Mouse (Mus musculus): ENCODE data around the gene Krt33a. TPM values are rescaled to one million over a fixed set of nuclear protein-coding genes. Genes with fewer than 3 reads are reported as not detected.

Krt33a gene
- not detected in 2 replicates for polyA plus RNA-seq (2015; fragmentation: Nextera tagmentation; extraction: Ambion mirVana)

- H3K4me1 ChIP-seq (replicated peaks; ENCODE audit: control insufficient read depth, insufficient read depth, low read length): peaks cover 3% of the 10 kb centered on the region; the same call in 1 of the 2 replicates
- no peaks in the 10 kb centered on the region for H3K27me3 ChIP-seq (ENCODE audit: control insufficient read depth, insufficient read depth, low read depth, low read length)
- no peak within 1 kb of the TSS for H3K27ac ChIP-seq (ENCODE audit: low read length)
- WGBS: 67% methylated on average over 4 of the region's 4 CpGs
- no peaks in the 10 kb centered on the region for H3K9me3 ChIP-seq (ENCODE audit: control insufficient read depth, low read length)
- H3K4me2 ChIP-seq (ENCODE audit: low read depth, low read length): no peak within 1 kb of the TSS
- ATAC-seq (ENCODE audit: low read depth): no peak
- H3K36me3 ChIP-seq (ENCODE audit: control insufficient read depth, insufficient read depth, low read length): no peaks in the 10 kb centered on the region
- no peak within 1 kb of the TSS for H3K9ac ChIP-seq (ENCODE audit: low read length)
- no peak within 1 kb of the TSS for H3K4me3 ChIP-seq (ENCODE audit: low read length)
Measured at GRCm38 (mm10) chr11:100016112-100016511, at the start of gene Krt33a. TSS of gene Krt33a (minus strand) at chr11:100016212.

GRCm38 (mm10) chr11:100058875-100059274 lies 42.9 kb upstream of the Krt33a start:
- no peak for ATAC-seq (ENCODE audit: low read depth)
- H3K4me1 ChIP-seq (replicated peaks; ENCODE audit: control insufficient read depth, insufficient read depth, low read length): no peaks in the 10 kb centered on the region
- 77% methylated on average over 8 of the region's 8 CpGs for WGBS
- no peak overlapping the region for H3K27ac ChIP-seq (ENCODE audit: low read length)
- no peaks in the 10 kb centered on the region for H3K9me3 ChIP-seq (ENCODE audit: control insufficient read depth, low read length)
- H3K4me3 ChIP-seq (ENCODE audit: low read length): no peak overlapping the region
- no peaks in the 10 kb centered on the region for H3K36me3 ChIP-seq (ENCODE audit: control insufficient read depth, insufficient read depth, low read length)
- no peak overlapping the region for H3K4me2 ChIP-seq (ENCODE audit: low read depth, low read length)
- H3K27me3 ChIP-seq (ENCODE audit: control insufficient read depth, insufficient read depth, low read depth, low read length): no peaks in the 10 kb centered on the region
- no peak overlapping the region for H3K9ac ChIP-seq (ENCODE audit: low read length)

GRCm38 (mm10) chr11:100055686-100056655 lies 40.0 kb upstream of the Krt33a start:
- no peaks in the 10 kb centered on the region for H3K9me3 ChIP-seq (ENCODE audit: control insufficient read depth, low read length)
- H3K27ac ChIP-seq (ENCODE audit: low read length): no peak overlapping the region
- H3K36me3 ChIP-seq (ENCODE audit: control insufficient read depth, insufficient read depth, low read length): no peaks in the 10 kb centered on the region
- H3K4me3 ChIP-seq (ENCODE audit: low read length): no peak overlapping the region
- no peak overlapping the region for H3K4me2 ChIP-seq (ENCODE audit: low read depth, low read length)
- WGBS: 39% methylated on average over 9 of the region's 9 CpGs
- no peak overlapping the region for H3K9ac ChIP-seq (ENCODE audit: low read length)
- no peaks in the 10 kb centered on the region for H3K4me1 ChIP-seq (replicated peaks; ENCODE audit: control insufficient read depth, insufficient read depth, low read length)
- 0 out of 2 replicates have a peak, but pooled peaks have one; percentile 36 for ATAC-seq (ENCODE audit: low read depth)
- no peaks in the 10 kb centered on the region for H3K27me3 ChIP-seq (ENCODE audit: control insufficient read depth, insufficient read depth, low read depth, low read length)

GRCm38 (mm10) chr11:100050451-100050850 lies 34.4 kb upstream of the Krt33a start, which contains the start of gene Krt31:
TSS of gene Krt31 (minus strand) at chr11:100050551.
- no peaks in the 10 kb centered on the region for H3K36me3 ChIP-seq (ENCODE audit: control insufficient read depth, insufficient read depth, low read length)
- no peak within 1 kb of the TSS for H3K9ac ChIP-seq (ENCODE audit: low read length)
- H3K27ac ChIP-seq (ENCODE audit: low read length): no peak within 1 kb of the TSS
- H3K9me3 ChIP-seq (ENCODE audit: control insufficient read depth, low read length): no peaks in the 10 kb centered on the region
- WGBS: 75% methylated on average over 3 of the region's 3 CpGs
- no peaks in the 10 kb centered on the region for H3K27me3 ChIP-seq (ENCODE audit: control insufficient read depth, insufficient read depth, low read depth, low read length)
- H3K4me3 ChIP-seq (ENCODE audit: low read length): no peak within 1 kb of the TSS
- no peaks in the 10 kb centered on the region for H3K4me1 ChIP-seq (replicated peaks; ENCODE audit: control insufficient read depth, insufficient read depth, low read length)
- H3K4me2 ChIP-seq (ENCODE audit: low read depth, low read length): no peak within 1 kb of the TSS
- no peak for ATAC-seq (ENCODE audit: low read depth)

GRCm38 (mm10) chr11:100047193-100047592 lies 31.2 kb upstream of the Krt33a start:
- Histone ChIP-seq H3K27me3 (ENCODE audit: control insufficient read depth, insufficient read depth, low read depth, low read length) (no peaks in the 10 kb centered on the region), H3K4me3 (ENCODE audit: low read length) (no peak overlapping the region), H3K9ac (ENCODE audit: low read length) (no peak overlapping the region), H3K9me3 (ENCODE audit: control insufficient read depth, low read length) (no peaks in the 10 kb centered on the region), H3K36me3 (ENCODE audit: control insufficient read depth, insufficient read depth, low read length) (no peaks in the 10 kb centered on the region), H3K4me1 (replicated peaks; ENCODE audit: control insufficient read depth, insufficient read depth, low read length) (no peaks in the 10 kb centered on the region), H3K4me2 (ENCODE audit: low read depth, low read length) (no peak overlapping the region), H3K27ac (ENCODE audit: low read length) (no peak overlapping the region)
- WGBS: 64% methylated on average over 2 of the region's 2 CpGs
- ATAC-seq (ENCODE audit: low read depth): no peak

- Histone ChIP-seq H3K4me3 (ENCODE audit: low read length) (no peak overlapping the region), H3K27ac (ENCODE audit: low read length) (no peak overlapping the region), H3K4me2 (ENCODE audit: low read depth, low read length) (no peak overlapping the region), H3K9ac (ENCODE audit: low read length) (no peak overlapping the region), H3K9me3 (ENCODE audit: control insufficient read depth, low read length) (no peaks in the 10 kb centered on the region), H3K4me1 (replicated peaks; ENCODE audit: control insufficient read depth, insufficient read depth, low read length) (no peaks in the 10 kb centered on the region), H3K27me3 (ENCODE audit: control insufficient read depth, insufficient read depth, low read depth, low read length) (no peaks in the 10 kb centered on the region), H3K36me3 (ENCODE audit: control insufficient read depth, insufficient read depth, low read length) (no peaks in the 10 kb centered on the region)
- ATAC-seq (ENCODE audit: low read depth): no peak
- WGBS: 55% methylated on average over 6 of the region's 6 CpGs
Measured at GRCm38 (mm10) chr11:100046303-100046866, 30.4 kb upstream of the Krt33a start.

- Histone ChIP-seq H3K36me3 (ENCODE audit: control insufficient read depth, insufficient read depth, low read length) (no peaks in the 10 kb centered on the region), H3K27ac (ENCODE audit: low read length) (no peak within 1 kb of the TSS), H3K4me1 (replicated peaks; ENCODE audit: control insufficient read depth, insufficient read depth, low read length) (no peaks in the 10 kb centered on the region), H3K9ac (ENCODE audit: low read length) (no peak within 1 kb of the TSS), H3K27me3 (ENCODE audit: control insufficient read depth, insufficient read depth, low read depth, low read length) (no peaks in the 10 kb centered on the region), H3K4me3 (ENCODE audit: low read length) (no peak within 1 kb of the TSS), H3K9me3 (ENCODE audit: control insufficient read depth, low read length) (no peaks in the 10 kb centered on the region), H3K4me2 (ENCODE audit: low read depth, low read length) (no peak within 1 kb of the TSS)
- no peak for ATAC-seq (ENCODE audit: low read depth)
- WGBS: 83% methylated on average over 6 of the region's 6 CpGs
Measured at GRCm38 (mm10) chr11:100041454-100041853, 25.4 kb upstream of the Krt33a start, which contains the start of gene Krt34. TSS of gene Krt34 (minus strand) at chr11:100041554.

- H3K4me1 ChIP-seq (replicated peaks; ENCODE audit: control insufficient read depth, insufficient read depth, low read length): no peaks in the 10 kb centered on the region
- no peak within 1 kb of the TSS for H3K27ac ChIP-seq (ENCODE audit: low read length)
- no peak within 1 kb of the TSS for H3K4me2 ChIP-seq (ENCODE audit: low read depth, low read length)
- H3K36me3 ChIP-seq (ENCODE audit: control insufficient read depth, insufficient read depth, low read length): no peaks in the 10 kb centered on the region
- H3K9ac ChIP-seq (ENCODE audit: low read length): no peak within 1 kb of the TSS
- no peaks in the 10 kb centered on the region for H3K27me3 ChIP-seq (ENCODE audit: control insufficient read depth, insufficient read depth, low read depth, low read length)
- no peaks in the 10 kb centered on the region for H3K9me3 ChIP-seq (ENCODE audit: control insufficient read depth, low read length)
- 83% methylated on average over 6 of the region's 6 CpGs for WGBS
- H3K4me3 ChIP-seq (ENCODE audit: low read length): no peak within 1 kb of the TSS
- no peak for ATAC-seq (ENCODE audit: low read depth)
Measured at GRCm38 (mm10) chr11:100029768-100030167, 13.8 kb upstream of the Krt33a start, which contains the start of gene Krt33b. TSS of gene Krt33b (minus strand) at chr11:100029868.

GRCm38 (mm10) chr11:100021438-100021837 lies 5.4 kb upstream of the Krt33a start:
- Histone ChIP-seq H3K36me3 (ENCODE audit: control insufficient read depth, insufficient read depth, low read length) (no peaks in the 10 kb centered on the region), H3K4me1 (replicated peaks; ENCODE audit: control insufficient read depth, insufficient read depth, low read length) (no peaks in the 10 kb centered on the region), H3K4me3 (ENCODE audit: low read length) (no peak overlapping the region), H3K9ac (ENCODE audit: low read length) (no peak overlapping the region), H3K27ac (ENCODE audit: low read length) (no peak overlapping the region), H3K9me3 (ENCODE audit: control insufficient read depth, low read length) (no peaks in the 10 kb centered on the region), H3K4me2 (ENCODE audit: low read depth, low read length) (no peak overlapping the region), H3K27me3 (ENCODE audit: control insufficient read depth, insufficient read depth, low read depth, low read length) (no peaks in the 10 kb centered on the region)
- 59% methylated on average over 5 of the region's 5 CpGs for WGBS
- ATAC-seq (ENCODE audit: low read depth): no peak

Data from lung, embryonic 16.5 days (tissue).